In genomic region chr1:159524051-159524549, GRCm38 (mm10) we compare ENCODE assay signal across 8 mouse cellular contexts. TPM values are rescaled to one million over a fixed set of nuclear protein-coding genes. Genes with fewer than 3 reads are reported as not detected.
DNase-seq lines count a peak whose midpoint lies in the region; ATAC-seq lines count a peak whose summit lies in the region.

No protein-coding gene starts in this region.

- H3K36me3 ChIP-seq in kidney, embryonic 15.5 days: no peaks in the 10 kb centered on the region
- no peaks in the 10 kb centered on the region for H3K36me3 ChIP-seq in liver, embryonic 11.5 days (ENCODE audit: control insufficient read depth, insufficient read depth, low read length)
- no peaks in the 10 kb centered on the region for H3K36me3 ChIP-seq in neural tube, embryonic 11.5 days (ENCODE audit: control insufficient read depth, insufficient read depth, low read length)

- H3K4me1 ChIP-seq in kidney, embryonic 15.5 days: 0 out of 2 replicates have a peak, but pooled peaks cover 2% of the 10 kb centered on the region
- H3K4me1 ChIP-seq in liver, embryonic 11.5 days (replicated peaks; ENCODE audit: control insufficient read depth, insufficient read depth, low read length): no peaks in the 10 kb centered on the region
- H3K4me1 ChIP-seq in neural tube, embryonic 11.5 days (ENCODE audit: control insufficient read depth, insufficient read depth, low read length): no peaks in the 10 kb centered on the region

- peak; percentile 4 to 58 for DNase-seq in spleen, postnatal 10 days (ENCODE audit: low spot score in 2 of 2)
- no peak for DNase-seq in spleen, adult 12 weeks (ENCODE audit: low spot score)
- DNase-seq in gastrocnemius, postnatal 14 days: peak; percentile 55
- peak; percentile 66 for DNase-seq in liver, embryonic 11.5 days (ENCODE audit: low spot score)
- peak; percentile 81 for DNase-seq in neural tube, embryonic 11.5 days (ENCODE audit: low spot score)
- DNase-seq in thymus, postnatal 25 days: peak; percentile 43

- no peak overlapping the region for H3K4me2 ChIP-seq in kidney, embryonic 15.5 days
- H3K4me2 ChIP-seq in liver, embryonic 11.5 days: no peak overlapping the region
- peak overlapping the region; percentile 41 for H3K4me2 ChIP-seq in neural tube, embryonic 11.5 days (ENCODE audit: low read depth)

- intact Hi-C loops in gastrocnemius, postnatal 14 days (cut with DNase I; ENCODE audit: low total_unique reads): loop anchor here (10.0 kb wide), 1 partner anchor 261 kb away; no protein-coding TSS in a partner anchor

- no peaks in the 10 kb centered on the region for H3K9me3 ChIP-seq in kidney, embryonic 15.5 days (replicated peaks)
- no peaks in the 10 kb centered on the region for H3K9me3 ChIP-seq in liver, embryonic 11.5 days (ENCODE audit: control insufficient read depth, low read length)
- no peaks in the 10 kb centered on the region for H3K9me3 ChIP-seq in neural tube, embryonic 11.5 days (ENCODE audit: control insufficient read depth, low read length)

- ATAC-seq in common myeloid progenitor, adult 5-6 weeks (replicated peaks; ENCODE audit: low read depth, poor library complexity, severe bottlenecking): peak; percentile 90
- peak; percentile 78 for ATAC-seq in kidney, embryonic 15.5 days (replicated peaks; ENCODE audit: low FRiP score)
- no peak for ATAC-seq in liver, embryonic 11.5 days (replicated peaks; ENCODE audit: low FRiP score)
- peak; percentile 35; the same call in 1 of the 2 replicates for ATAC-seq in neural tube, embryonic 11.5 days (ENCODE audit: insufficient read depth, low FRiP score, low TSS enrichment)

- H3K27me3 ChIP-seq in kidney, embryonic 15.5 days: peaks cover 23% of the 10 kb centered on the region
- H3K27me3 ChIP-seq in liver, embryonic 11.5 days (replicated peaks; ENCODE audit: control insufficient read depth, insufficient read depth, low read length): peaks cover 2% of the 10 kb centered on the region; the same call in 1 of the 2 replicates
- H3K27me3 ChIP-seq in neural tube, embryonic 11.5 days (ENCODE audit: control insufficient read depth, insufficient read depth, low read length): no peaks in the 10 kb centered on the region

- no peak overlapping the region for H3K9ac ChIP-seq in kidney, embryonic 15.5 days
- no peak overlapping the region for H3K9ac ChIP-seq in liver, embryonic 11.5 days (ENCODE audit: low read depth, low read length)
- peak overlapping the region; percentile 23; the same call in 1 of the 2 replicates for H3K9ac ChIP-seq in neural tube, embryonic 11.5 days (ENCODE audit: low read length)

- no peak overlapping the region for H3K27ac ChIP-seq in kidney, embryonic 15.5 days
- no peak overlapping the region for H3K27ac ChIP-seq in liver, embryonic 11.5 days (ENCODE audit: low read depth, low read length)
- no peak overlapping the region for H3K27ac ChIP-seq in neural tube, embryonic 11.5 days (ENCODE audit: low read depth, low read length)

- 1% methylated on average over 18 of the region's 18 CpGs for WGBS in kidney, embryonic 15.5 days
- WGBS in liver, embryonic 11.5 days: 6% methylated on average over 18 of the region's 18 CpGs
- 1% methylated on average over 18 of the region's 18 CpGs for WGBS in neural tube, embryonic 11.5 days

- no peak overlapping the region for H3K4me3 ChIP-seq in kidney, embryonic 15.5 days (replicated peaks)
- no peak overlapping the region for H3K4me3 ChIP-seq in liver, embryonic 11.5 days (ENCODE audit: low read depth, low read length)
- peak overlapping the region; percentile 21 for H3K4me3 ChIP-seq in neural tube, embryonic 11.5 days (ENCODE audit: low read depth, low read length)

RNA-seq across cellular contexts. Expression of gene Tnr, which starts 0.5 kb away (rescaled TPM):
- total RNA-seq in common myeloid progenitor, adult 5-6 weeks (2017): not detected in 2 replicates
- under 1 TPM in 1 of 2 experiments, not detected in 1; 0.04 TPM for total RNA-seq in gastrocnemius, postnatal 14 days (2021)
- polyA plus RNA-seq in kidney, embryonic 15.5 days (2015; fragmentation: Nextera tagmentation; extraction: Ambion mirVana): not detected in 2 replicates
- polyA plus RNA-seq in liver, embryonic 11.5 days (2014; fragmentation: Nextera tagmentation; extraction: Ambion mirVana): 0.13 and 0.58 TPM in 2 replicates
- polyA plus RNA-seq in neural tube, embryonic 11.5 days (2014; fragmentation: Nextera tagmentation; extraction: Ambion mirVana): 0.78 and 1.2 TPM in 2 replicates
